Mouse (Mus musculus) heart, embryonic 15.5 days (tissue): ENCODE measurements around the gene Vps52. TPM values are rescaled to one million over a fixed set of nuclear protein-coding genes. Genes with fewer than 3 reads are reported as not detected.

Experiments
- ATAC-seq: fragments of 200-750 bp; cut with Nextera tagmentation; replicated peaks from 2 replicates; pipeline ENCODE4 v1.8.0; 2017; ENCODE audit warnings: low read depth, moderate TSS enrichment; ENCODE audit not compliant: insufficient number of reproducible peaks, insufficient read depth, low FRiP score
- H3K27ac ChIP-seq: fragments of 300-500 bp; sonication (generic); 2 replicates; pipeline ENCODE4 v1.5.1; 2015; ENCODE audit warnings: mild to moderate bottlenecking, inconsistent platforms
- H3K27me3 ChIP-seq: fragments of 300-500 bp; sonication (generic); 2 replicates; pipeline ENCODE4 v1.6.1; 2015; ENCODE audit warnings: inconsistent platforms
- H3K36me3 ChIP-seq: fragments of 300-500 bp; sonication (generic); 2 replicates; pipeline ENCODE4 v1.6.1; 2015; ENCODE audit warnings: mild to moderate bottlenecking, inconsistent platforms
- H3K4me1 ChIP-seq: fragments of 300-500 bp; sonication (generic); replicated peaks from 2 replicates; pipeline ENCODE4 v1.6.1; 2015; ENCODE audit warnings: inconsistent platforms
- H3K4me2 ChIP-seq: fragments of 300-500 bp; sonication (generic); 2 replicates; pipeline ENCODE4 v1.6.1; 2015; ENCODE audit warnings: inconsistent platforms, mild to moderate bottlenecking, moderate library complexity
- H3K4me3 ChIP-seq: fragments of 300-500 bp; sonication (generic); 2 replicates; pipeline ENCODE4 v1.5.1; 2015; ENCODE audit warnings: mild to moderate bottlenecking, inconsistent platforms
- H3K9ac ChIP-seq: fragments of 300-500 bp; sonication (generic); 2 replicates; pipeline ENCODE4 v1.6.1; 2015; ENCODE audit warnings: mild to moderate bottlenecking, inconsistent platforms
- H3K9me3 ChIP-seq: fragments of 300-500 bp; sonication (generic); replicated peaks from 2 replicates; pipeline ENCODE4 v1.6.1; 2016; ENCODE audit warnings: inconsistent platforms
- WGBS: fragments of 180-500 bp; shearing (Covaris S2); methylation state at CpG from one replicate; pipeline ENCODE4 v1.1.7; 2015; ENCODE audit warnings: mixed read lengths; 5-methylcytosine and 5-hydroxymethylcytosine counted together
- polyA plus RNA-seq: library from polyadenylated mRNA; unstranded; fragments of >200 nt; fragmentation: Nextera tagmentation; extraction: Ambion mirVana; gene quantifications from 2 replicates; pipeline ENCODE4 v1.2.1, GENCODE M21; 2015

The Vps52 gene
- polyA plus RNA-seq, 1 experiment from 2014 or later = 35.5 TPM

- H3K27me3 ChIP-seq = no peaks in the 10 kb centered on the region
- no peak overlapping the region for H3K27ac ChIP-seq
- H3K4me2 ChIP-seq = no peak overlapping the region
- WGBS = 93% methylated on average over 13 of the region's 13 CpGs
- H3K4me1 ChIP-seq = peaks cover 12% of the 10 kb centered on the region
- no peak overlapping the region for H3K9ac ChIP-seq
- ATAC-seq = no peak
- H3K36me3 ChIP-seq = peaks cover 43% of the 10 kb centered on the region
- H3K4me3 ChIP-seq = no peak overlapping the region
- no peaks in the 10 kb centered on the region for H3K9me3 ChIP-seq
These were observed 3.5 kb downstream of the Vps52 start for GRCm38 (mm10) chr17:33959135-33959534.

- no peak overlapping the region for H3K4me2 ChIP-seq
- no peak overlapping the region for H3K9ac ChIP-seq
- H3K27me3 ChIP-seq = no peaks in the 10 kb centered on the region
- no peak overlapping the region for H3K4me3 ChIP-seq
- peaks cover 45% of the 10 kb centered on the region for H3K36me3 ChIP-seq
- H3K9me3 ChIP-seq = no peaks in the 10 kb centered on the region
- WGBS = 88% methylated on average over 15 of the region's 15 CpGs
- no peak for ATAC-seq
- H3K27ac ChIP-seq = no peak overlapping the region
- H3K4me1 ChIP-seq = peaks cover 6% of the 10 kb centered on the region
These were observed 4.3 kb downstream of the Vps52 start for GRCm38 (mm10) chr17:33959948-33960347.

GRCm38 (mm10) chr17:33962876-33963275 is 7.3 kb downstream of the Vps52 start:
- Histone ChIP-seq H3K36me3 (peaks cover 53% of the 10 kb centered on the region), H3K4me2 (no peak overlapping the region), H3K9ac (no peak overlapping the region), H3K27me3 (no peaks in the 10 kb centered on the region), H3K4me3 (no peak overlapping the region), H3K9me3 (no peaks in the 10 kb centered on the region), H3K4me1 (no peaks in the 10 kb centered on the region), H3K27ac (no peak overlapping the region)
- no peak for ATAC-seq
- 92% methylated on average over 7 of the region's 7 CpGs for WGBS

GRCm38 (mm10) chr17:33965082-33965845 is 9.7 kb downstream of the Vps52 start:
- peaks cover 36% of the 10 kb centered on the region for H3K36me3 ChIP-seq
- no peak overlapping the region for H3K27ac ChIP-seq
- H3K9ac ChIP-seq = no peak overlapping the region
- H3K9me3 ChIP-seq = no peaks in the 10 kb centered on the region
- no peak overlapping the region for H3K4me3 ChIP-seq
- no peaks in the 10 kb centered on the region for H3K27me3 ChIP-seq
- 88% methylated on average over 17 of the region's 17 CpGs for WGBS
- no peak overlapping the region for H3K4me2 ChIP-seq
- no peak for ATAC-seq
- H3K4me1 ChIP-seq = no peaks in the 10 kb centered on the region

- WGBS = 85% methylated on average over 16 of the region's 16 CpGs
- Histone ChIP-seq H3K4me3 (no peak overlapping the region), H3K9ac (no peak overlapping the region), H3K4me2 (no peak overlapping the region), H3K4me1 (no peaks in the 10 kb centered on the region), H3K27ac (no peak overlapping the region), H3K9me3 (no peaks in the 10 kb centered on the region), H3K36me3 (peaks cover 29% of the 10 kb centered on the region), H3K27me3 (0 out of 2 replicates have a peak, but pooled peaks cover 2% of the 10 kb centered on the region)
- no peak; the same call in 1 of the 2 replicates for ATAC-seq
These were observed 10.4 kb downstream of the Vps52 start for GRCm38 (mm10) chr17:33965846-33966550.

- H3K9ac ChIP-seq = no peak overlapping the region
- H3K9me3 ChIP-seq = no peaks in the 10 kb centered on the region
- no peak overlapping the region for H3K27ac ChIP-seq
- no peaks in the 10 kb centered on the region for H3K4me1 ChIP-seq
- ATAC-seq = peak; percentile 64; the same call in 1 of the 2 replicates
- no peak overlapping the region for H3K4me2 ChIP-seq
- 0 out of 2 replicates have a peak, but pooled peaks cover 2% of the 10 kb centered on the region for H3K27me3 ChIP-seq
- WGBS = 0% methylated on average over 9 of the region's 9 CpGs
- no peak overlapping the region for H3K4me3 ChIP-seq
- peaks cover 18% of the 10 kb centered on the region; the same call in 1 of the 2 replicates for H3K36me3 ChIP-seq
These were observed 12.9 kb downstream of the Vps52 start for GRCm38 (mm10) chr17:33968489-33968888.

- H3K9ac ChIP-seq = no peak overlapping the region
- H3K4me1 ChIP-seq = no peaks in the 10 kb centered on the region
- peaks cover 13% of the 10 kb centered on the region; the same call in 1 of the 2 replicates for H3K36me3 ChIP-seq
- 31% methylated on average over 5 of the region's 5 CpGs for WGBS
- no peak overlapping the region for H3K4me2 ChIP-seq
- H3K27ac ChIP-seq = no peak overlapping the region
- H3K9me3 ChIP-seq = no peaks in the 10 kb centered on the region
- ATAC-seq = no peak; the same call in 1 of the 2 replicates
- H3K27me3 ChIP-seq = 0 out of 2 replicates have a peak, but pooled peaks cover 2% of the 10 kb centered on the region
- H3K4me3 ChIP-seq = no peak overlapping the region
These were observed 13.3 kb downstream of the Vps52 start for GRCm38 (mm10) chr17:33968927-33969326.

GRCm38 (mm10) chr17:33969394-33969793 is 13.8 kb downstream of the Vps52 start:
- Histone ChIP-seq H3K4me1 (no peaks in the 10 kb centered on the region), H3K27ac (no peak overlapping the region), H3K4me3 (no peak overlapping the region), H3K9me3 (no peaks in the 10 kb centered on the region), H3K4me2 (no peak overlapping the region), H3K27me3 (peaks cover 6% of the 10 kb centered on the region; the same call in 1 of the 2 replicates), H3K36me3 (peaks cover 10% of the 10 kb centered on the region; the same call in 1 of the 2 replicates), H3K9ac (no peak overlapping the region)
- ATAC-seq = no peak
- WGBS = 76% methylated on average over 4 of the region's 4 CpGs

GRCm38 (mm10) chr17:33972691-33973090 is 17.1 kb downstream of the Vps52 start:
- ATAC-seq = no peak
- H3K4me1 ChIP-seq = peaks cover under 1% of the 10 kb centered on the region; the same call in 1 of the 2 replicates
- H3K4me2 ChIP-seq = no peak overlapping the region
- 6% methylated on average over 1 of the region's 1 CpGs for WGBS
- H3K36me3 ChIP-seq = no peaks in the 10 kb centered on the region
- H3K9ac ChIP-seq = no peak overlapping the region
- H3K27me3 ChIP-seq = peaks cover 25% of the 10 kb centered on the region
- H3K9me3 ChIP-seq = no peaks in the 10 kb centered on the region
- no peak overlapping the region for H3K4me3 ChIP-seq
- no peak overlapping the region for H3K27ac ChIP-seq

GRCm38 (mm10) chr17:33973572-33973971 is 18.0 kb downstream of the Vps52 start:
- WGBS = 58% methylated on average over 3 of the region's 3 CpGs
- ATAC-seq = no peak
- peaks cover 9% of the 10 kb centered on the region for H3K4me1 ChIP-seq

GRCm38 (mm10) chr17:33977861-33978557 is 22.4 kb downstream of the Vps52 start:
- 2% methylated on average over 57 of the region's 57 CpGs for WGBS
- Histone ChIP-seq H3K27me3 (peaks cover 52% of the 10 kb centered on the region), H3K4me1 (peaks cover 27% of the 10 kb centered on the region), H3K4me2 (peak overlapping the region; percentile 74), H3K36me3 (no peaks in the 10 kb centered on the region), H3K9ac (peak overlapping the region; percentile 25), H3K4me3 (peak overlapping the region; percentile 48), H3K27ac (no peak overlapping the region), H3K9me3 (no peaks in the 10 kb centered on the region)
- no peak for ATAC-seq

More at GRCm38 (mm10) chr17:33973572-33973971, 18.0 kb downstream of the Vps52 start:
- Histone ChIP-seq H3K27me3 (peaks cover 34% of the 10 kb centered on the region), H3K4me2 (no peak overlapping the region), H3K9ac (no peak overlapping the region), H3K4me3 (no peak overlapping the region), H3K36me3 (no peaks in the 10 kb centered on the region), H3K9me3 (no peaks in the 10 kb centered on the region), H3K27ac (no peak overlapping the region)
